Comparison of ENCODE assay signal across 10 mouse cellular contexts in genomic region chr9:116114339-116114738, GRCm38 (mm10).
A peak's percentile ranks its signal among the peaks of the same experiment; 100 is the strongest.
DNase-seq lines count a peak whose midpoint lies in the region; ATAC-seq and TF ChIP-seq lines count a peak whose summit lies in the region.
"Had no signal": no experiment of that assay in that cellular context is flagged by ENCODE, and none has a peak within 500 bp of the region (broad histone marks: within the 10 kb centered on the region; RNA-seq: fewer than 3 reads in every experiment).

No protein-coding gene starts in this region.

- no peak overlapping the region for H3K27ac ChIP-seq in thymus, adult 2 months (ENCODE audit: control insufficient read depth, insufficient read depth, low read length)
- peak overlapping the region; percentile 24; the same call in 1 of the 2 replicates for H3K27ac ChIP-seq in kidney, embryonic 14.5 days (ENCODE audit: low read depth, low read length)

- no peak for TF ChIP-seq CTCF in thymus, adult 2 months (IDR thresholded peaks at IDR 0.05; ENCODE audit: borderline replicate concordance, control insufficient read depth, extremely low read depth, insufficient read depth, low read length, poor library complexity)

- no peak overlapping the region for H3K4me2 ChIP-seq in kidney, embryonic 14.5 days (replicated peaks; ENCODE audit: low read depth, low read length)

- peaks cover 9% of the 10 kb centered on the region for H3K36me3 ChIP-seq in thymus, adult 2 months (ENCODE audit: control insufficient read depth, insufficient read depth, low read length)
- peaks cover 21% of the 10 kb centered on the region for H3K36me3 ChIP-seq in kidney, embryonic 14.5 days (ENCODE audit: control insufficient read depth, insufficient read depth, low read length)

- WGBS in thymus, adult 2 months, result 22% methylated on average over 4 of the region's 4 CpGs
- 16% methylated on average over 4 of the region's 4 CpGs for WGBS in kidney, embryonic 14.5 days

- 0 out of 2 replicates have a peak, but pooled peaks cover 6% of the 10 kb centered on the region for H3K4me1 ChIP-seq in thymus, adult 2 months (replicated peaks; ENCODE audit: control insufficient read depth, insufficient read depth, low read length)
- 0 out of 2 replicates have a peak, but pooled peaks cover under 1% of the 10 kb centered on the region for H3K4me1 ChIP-seq in kidney, embryonic 14.5 days (ENCODE audit: control insufficient read depth, insufficient read depth, low read length)

- peak; percentile 43 for DNase-seq in thymus, adult 2 months
- no peak for DNase-seq in thymus, postnatal 10 days (ENCODE audit: low spot score in 2 of 2)
- DNase-seq in embryo, embryonic 11 days, result peak; percentile 40
- peak; percentile 85 for DNase-seq in naive thymus-derived CD4-positive, alpha-beta T cell, adult 2 months (ENCODE audit: low read depth)
- no peak for DNase-seq in urinary bladder, postnatal 4 days (ENCODE audit: low spot score in 2 of 2)
- no peak for DNase-seq in left cerebral cortex, adult 18-20 months (ENCODE audit: low spot score in 2 of 2)
- DNase-seq: cerebellum, adult 11 months had no signal

- no peak overlapping the region for H3K4me3 ChIP-seq in thymus, adult 2 months (ENCODE audit: control insufficient read depth, insufficient read depth, low read length)
- H3K4me3 ChIP-seq in kidney, embryonic 14.5 days (ENCODE audit: low read length), result no peak overlapping the region
- H3K4me3 ChIP-seq: megakaryocyte, embryonic 14.5 days had no signal

- no peak for TF ChIP-seq POLR2A in thymus, adult 2 months (IDR thresholded peaks at IDR 0.05; ENCODE audit: control insufficient read depth, extremely low read depth, insufficient read depth, low read length, poor library complexity)

- H3K9me3 ChIP-seq in kidney, embryonic 14.5 days (ENCODE audit: control insufficient read depth, low read length), result no peaks in the 10 kb centered on the region
- H3K9me3 ChIP-seq: megakaryocyte, embryonic 14.5 days had no signal

- H3K27me3 ChIP-seq in thymus, adult 2 months (ENCODE audit: control insufficient read depth, insufficient read depth, low read length), result no peaks in the 10 kb centered on the region
- no peaks in the 10 kb centered on the region for H3K27me3 ChIP-seq in kidney, embryonic 14.5 days (ENCODE audit: control insufficient read depth, insufficient read depth, low read length)

- no peak overlapping the region for H3K9ac ChIP-seq in kidney, embryonic 14.5 days (ENCODE audit: low read depth, low read length)

- no peak for ATAC-seq in kidney, embryonic 14.5 days (ENCODE audit: low FRiP score, low TSS enrichment)
- ATAC-seq in monocyte, adult 5-6 weeks (replicated peaks; ENCODE audit: insufficient number of reproducible peaks, low FRiP score, low TSS enrichment, poor library complexity, severe bottlenecking), result no peak

Comparison
In these comparisons a context has a peak if more than half of its experiments do, and no peak if none do; other contexts are left out.
1. DNase-seq: peak in thymus, adult 2 months (single experiment), embryo, embryonic 11 days (single experiment) and naive thymus-derived CD4-positive, alpha-beta T cell, adult 2 months (single experiment); none in thymus, postnatal 10 days (0 of 2), urinary bladder, postnatal 4 days (0 of 2) and left cerebral cortex, adult 18-20 months (0 of 2).